Mouse (Mus musculus) activated CD4-positive, CD25-positive, alpha-beta regulatory T cell, adult 4 months (primary cell): Measurements from ENCODE around the gene Hist1h1d. TPM values are rescaled to one million over a fixed set of nuclear protein-coding genes. Genes with fewer than 3 reads are reported as not detected.

Source experiments
- ATAC-seq: one replicate; pipeline ENCODE4 v1.8.0; 2017
- polyA plus RNA-seq, 2 experiments: library from polyadenylated mRNA; unstranded; fragments of 100-300 nt; shearing (Covaris generic); gene quantifications; one replicate each; pipeline ENCODE4 v1.2.1; 2017

Gene Hist1h1d
- polyA plus RNA-seq: under 1 TPM; 0.31 to 0.79 TPM

DNA sequence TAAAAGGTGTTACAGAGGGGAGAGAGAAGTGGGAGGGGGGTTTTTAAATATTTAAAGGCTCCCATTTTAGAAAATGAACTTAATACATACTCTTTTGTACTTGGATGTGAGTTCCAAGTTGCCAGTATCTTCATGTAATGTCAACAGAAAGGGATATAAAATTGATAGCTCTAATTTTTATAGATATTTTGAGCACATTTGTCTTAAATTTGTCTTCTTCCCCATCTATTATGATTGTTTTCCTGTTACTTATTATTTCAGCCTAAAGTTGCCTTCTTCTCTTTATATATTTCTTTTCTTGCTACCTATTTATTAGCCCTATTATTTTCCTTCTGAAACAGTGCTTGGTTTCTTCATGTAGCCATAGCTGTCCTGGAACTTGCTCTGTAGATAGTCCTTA, at the start of gene Hist1h1d:
Gene Hist1h1d, plus strand, starts transcription at position 301 of the 400 bp plus-strand sequence.
- no peak for ATAC-seq

DNA sequence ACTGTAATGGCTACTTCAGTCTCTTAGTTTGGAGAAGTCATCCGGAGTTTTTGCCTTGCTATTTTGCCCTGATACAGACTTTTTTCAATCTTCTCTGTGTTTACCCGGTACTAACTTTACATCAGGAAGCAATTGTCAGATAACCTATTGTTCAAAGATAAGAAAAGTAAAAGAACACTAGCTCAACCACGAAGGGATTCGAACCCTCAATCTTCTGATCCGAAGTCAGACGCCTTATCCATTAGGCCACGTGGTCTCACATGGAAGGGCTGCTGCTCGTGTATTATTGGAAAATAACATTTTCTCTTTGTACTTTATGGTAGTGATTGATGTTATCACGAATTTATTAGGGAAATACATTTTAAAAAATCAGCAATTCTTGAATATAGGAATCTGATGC, 49.3 kb upstream of the Hist1h1d start:
- no peak for ATAC-seq

DNA sequence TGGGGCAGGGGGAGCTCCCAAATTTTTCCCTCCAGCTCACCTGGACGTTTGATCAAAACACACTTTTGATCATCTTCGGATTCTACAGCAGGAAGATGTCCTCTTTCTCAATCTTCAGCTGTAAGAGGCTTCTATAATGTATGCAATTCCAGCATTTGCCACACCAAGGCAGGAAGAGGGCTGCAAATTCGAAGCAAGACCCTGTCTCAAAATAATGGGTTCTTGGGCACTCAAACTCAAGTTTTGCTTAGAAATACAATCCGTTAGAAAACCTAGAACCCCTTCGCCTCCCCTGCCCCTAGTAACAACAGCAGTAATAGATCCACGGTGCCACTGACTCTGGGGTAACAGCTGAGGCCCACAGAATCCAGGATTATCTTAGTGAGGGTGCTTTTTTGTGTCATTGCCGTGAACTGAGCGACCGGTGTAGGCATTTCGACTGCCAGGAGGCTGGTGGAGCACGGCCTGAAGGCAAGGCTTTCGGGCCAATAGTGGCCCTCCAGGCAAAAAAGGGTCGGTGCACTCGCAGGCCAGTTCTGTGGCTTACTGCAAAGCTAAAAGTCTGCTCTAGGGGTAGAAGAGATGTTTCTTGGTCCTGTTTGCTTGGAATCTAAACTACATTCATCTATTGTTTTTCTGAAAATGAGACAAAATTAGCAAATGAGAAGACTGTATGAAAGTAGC, 47.3 kb upstream of the Hist1h1d start:
- ATAC-seq: no peak

DNA sequence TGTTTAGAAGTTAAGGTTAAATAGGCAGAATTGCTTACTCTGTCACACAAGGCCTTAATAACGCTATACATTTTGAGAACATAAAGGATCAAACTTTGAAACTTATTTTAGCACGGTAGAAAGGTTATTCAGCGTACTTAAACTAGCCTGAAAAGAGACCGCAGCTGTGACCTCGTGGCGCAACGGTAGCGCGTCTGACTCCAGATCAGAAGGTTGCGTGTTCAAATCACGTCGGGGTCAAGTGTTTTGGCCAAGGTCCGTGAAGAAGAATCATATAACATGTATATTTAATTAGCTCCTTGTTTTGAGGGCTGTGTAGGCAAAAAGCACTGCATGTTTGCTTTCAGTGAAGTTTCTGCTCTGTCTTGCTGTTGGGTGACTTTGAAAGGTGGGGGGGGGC, 46.7 kb upstream of the Hist1h1d start:
- ATAC-seq: no peak

DNA sequence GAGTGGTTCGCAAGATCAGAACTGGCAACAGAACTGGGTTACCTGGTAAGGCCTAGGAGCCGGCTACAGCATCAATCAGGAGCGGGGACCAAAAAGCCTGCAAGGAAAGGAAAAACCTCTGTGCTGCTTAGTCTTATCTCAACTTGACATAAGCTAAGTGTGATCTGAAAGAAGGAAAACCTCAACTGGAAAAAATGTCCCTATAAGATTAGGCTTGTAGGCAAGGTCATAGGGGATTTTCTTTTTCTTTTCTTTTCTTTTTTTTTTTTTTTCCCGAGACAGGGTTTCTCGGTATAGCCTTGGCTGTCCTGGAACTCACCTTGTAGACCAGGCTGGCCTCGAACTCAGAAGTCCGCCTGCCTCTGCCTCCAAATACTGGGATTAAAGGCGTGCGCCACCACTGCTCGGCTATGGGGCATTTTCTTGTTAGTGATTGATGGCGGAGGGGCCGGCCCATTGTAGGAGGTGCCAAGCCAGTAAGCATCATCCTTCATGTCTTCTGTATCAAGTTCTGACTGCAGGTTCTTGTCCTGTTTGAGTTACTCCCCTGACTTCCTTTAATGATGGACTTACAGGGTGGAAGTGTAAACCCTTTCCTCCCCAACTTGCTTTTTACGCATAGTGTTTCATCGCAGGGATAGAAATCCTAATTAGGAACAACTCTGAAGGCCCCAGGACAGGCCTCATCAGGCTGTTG, 46.1 kb upstream of the Hist1h1d start:
- ATAC-seq: no peak

DNA sequence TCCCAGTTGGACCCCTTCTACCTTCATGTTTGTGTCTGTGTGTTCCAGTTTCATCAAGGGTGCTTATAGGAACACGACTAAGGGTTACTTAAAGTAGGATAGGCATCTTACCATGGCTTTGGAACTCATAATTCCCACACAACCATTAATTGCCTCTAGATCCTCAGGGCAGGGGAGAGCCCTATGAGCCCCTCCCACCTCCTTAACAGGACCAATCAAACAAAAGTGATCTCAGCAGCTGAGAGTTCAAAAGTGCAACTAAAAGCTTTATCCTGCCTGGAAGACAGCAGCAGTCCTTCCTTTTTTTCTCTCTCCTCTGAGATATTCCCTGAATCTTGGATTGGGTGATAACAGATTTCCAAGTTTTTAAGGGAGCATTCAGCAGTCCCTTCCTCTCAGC, 42.9 kb upstream of the Hist1h1d start:
- ATAC-seq: no peak

DNA sequence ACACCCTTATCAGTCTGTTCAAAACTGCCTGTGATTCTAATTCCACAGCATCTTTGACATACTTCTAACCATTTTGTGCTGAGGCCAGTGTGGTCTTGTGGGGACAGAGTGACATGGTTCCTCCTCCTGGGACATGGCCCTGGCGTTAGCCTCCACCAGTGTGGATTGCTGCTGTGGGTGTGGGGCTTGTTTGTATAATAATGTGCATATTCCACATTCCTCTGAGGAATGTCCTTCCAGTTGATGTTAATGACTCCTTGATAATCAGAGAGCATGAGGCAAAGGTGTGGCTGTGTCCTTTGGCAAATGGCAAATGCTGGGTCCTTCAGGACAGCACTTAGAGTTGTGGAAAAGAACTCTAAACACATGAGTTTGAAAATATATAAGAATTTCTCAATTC, 39.5 kb upstream of the Hist1h1d start:
- ATAC-seq: no peak

DNA sequence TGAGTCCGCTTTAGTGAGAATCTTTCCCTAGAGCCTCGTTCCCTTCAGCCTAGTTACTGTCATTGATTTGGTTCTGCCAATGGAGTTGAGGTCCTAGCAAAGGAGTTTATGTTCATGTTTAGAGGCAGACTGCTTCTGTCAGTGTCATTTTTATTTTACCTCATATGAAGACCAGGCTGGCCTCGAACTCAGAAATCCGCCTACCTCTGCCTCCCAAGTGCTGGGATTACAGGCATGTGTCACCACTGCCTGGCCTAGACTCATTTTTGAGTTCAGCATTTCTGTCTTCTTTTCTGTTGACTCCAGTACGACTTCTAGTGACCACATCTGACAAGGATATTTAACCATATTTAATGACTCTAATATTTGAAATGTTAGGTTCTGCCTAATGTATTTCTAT, 37.8 kb upstream of the Hist1h1d start:
- no peak for ATAC-seq

DNA sequence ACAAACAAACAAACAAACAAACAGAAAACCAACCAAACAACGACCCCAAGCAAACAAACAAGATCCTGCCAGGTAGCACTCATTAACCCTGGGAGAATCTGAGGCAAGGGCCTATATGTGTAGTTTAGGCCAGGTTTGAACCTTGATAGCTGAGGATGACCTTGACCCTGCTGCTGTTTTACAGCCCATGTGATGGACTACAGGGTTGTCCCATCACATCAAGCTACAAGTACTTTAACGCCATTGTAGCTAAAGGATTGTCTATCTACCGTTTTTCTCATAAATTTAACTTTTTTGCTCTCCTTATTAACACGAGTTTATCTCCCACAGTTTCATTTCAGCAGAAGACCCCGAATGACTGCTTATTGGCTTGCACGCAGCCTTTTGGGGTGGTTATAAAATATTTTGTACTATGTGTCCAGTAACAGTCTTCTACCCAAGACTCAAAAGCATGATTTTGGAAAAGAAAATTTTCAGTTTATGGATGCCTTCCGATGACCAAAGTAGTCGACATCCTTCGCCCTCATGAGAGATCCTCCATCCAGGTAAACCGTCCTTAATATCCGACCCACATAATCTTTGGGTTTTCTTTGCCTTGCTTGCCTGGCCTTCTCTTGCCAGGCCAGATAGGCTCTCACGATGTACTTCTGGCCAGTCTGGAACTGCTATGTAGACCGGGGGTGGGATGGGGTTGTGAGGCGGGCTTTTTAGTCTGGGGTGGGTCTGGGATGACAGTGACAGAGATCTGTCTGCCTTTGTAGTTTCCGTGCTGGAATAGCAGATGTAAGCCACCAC, 37.0 kb upstream of the Hist1h1d start:
- no peak for ATAC-seq

DNA sequence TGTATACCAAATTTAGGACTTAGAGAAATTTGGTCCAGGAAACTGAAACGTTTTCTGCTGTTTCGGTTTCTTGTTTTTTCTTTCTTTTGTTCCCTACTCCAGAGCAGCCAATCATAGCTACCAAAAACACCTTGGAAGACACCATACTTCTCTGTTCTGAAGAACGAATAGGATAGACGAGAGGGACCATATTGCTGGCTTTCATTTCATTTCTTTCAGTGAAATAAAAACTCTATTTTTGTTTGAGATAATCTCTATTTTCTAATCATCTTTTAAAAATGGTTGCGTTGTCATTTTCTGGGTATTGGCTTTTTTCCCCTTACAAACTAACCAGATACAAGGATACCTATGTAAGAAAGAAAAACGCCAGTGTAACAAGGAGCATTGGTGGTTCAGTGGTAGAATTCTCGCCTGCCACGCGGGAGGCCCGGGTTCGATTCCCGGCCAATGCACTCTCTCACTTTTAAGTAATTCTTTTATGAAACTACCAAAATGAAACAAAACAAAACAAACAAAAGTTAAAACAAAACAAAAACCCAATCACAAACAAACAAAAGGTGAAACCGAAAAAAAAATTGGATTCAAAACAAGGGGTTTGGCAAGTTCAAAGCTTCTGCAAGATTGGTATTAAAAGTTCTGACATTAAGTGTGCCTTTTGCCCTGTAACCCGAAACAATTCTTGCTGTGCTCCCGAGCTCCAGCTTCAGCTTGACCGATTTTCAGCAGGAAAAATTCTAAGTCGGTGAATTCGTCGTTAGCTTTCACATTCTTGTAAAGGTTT, 36.0 kb upstream of the Hist1h1d start:
- peak; percentile 40 for ATAC-seq

DNA sequence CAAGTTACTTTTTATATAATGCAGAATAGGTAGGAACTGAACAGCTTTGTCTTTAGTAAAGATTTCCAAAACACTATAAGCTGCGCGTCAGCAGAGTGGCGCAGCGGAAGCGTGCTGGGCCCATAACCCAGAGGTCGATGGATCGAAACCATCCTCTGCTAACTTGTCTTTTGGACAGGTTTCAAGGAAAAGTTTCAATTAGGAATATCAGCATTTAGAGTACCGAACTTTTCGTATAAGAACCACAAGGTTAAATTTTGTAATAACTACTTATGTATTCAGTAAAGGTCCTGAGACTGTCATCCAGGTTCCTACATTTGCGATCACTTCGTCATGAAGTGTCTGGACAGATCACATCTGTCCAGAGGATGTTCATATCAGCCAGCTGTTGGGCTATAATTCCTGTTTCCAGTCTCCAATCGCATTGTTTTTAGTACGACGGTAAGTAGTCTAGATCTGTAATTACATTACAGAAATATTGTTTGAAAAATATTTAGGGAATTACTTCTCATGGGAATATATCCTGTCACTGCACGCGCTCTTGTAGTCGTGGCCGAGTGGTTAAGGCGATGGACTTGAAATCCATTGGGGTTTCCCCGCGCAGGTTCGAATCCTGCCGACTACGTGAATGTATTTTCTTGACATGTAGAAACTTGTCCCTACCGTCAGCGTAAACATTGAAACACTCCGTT, 35.3 kb upstream of the Hist1h1d start:
- ATAC-seq: peak; percentile 52

DNA sequence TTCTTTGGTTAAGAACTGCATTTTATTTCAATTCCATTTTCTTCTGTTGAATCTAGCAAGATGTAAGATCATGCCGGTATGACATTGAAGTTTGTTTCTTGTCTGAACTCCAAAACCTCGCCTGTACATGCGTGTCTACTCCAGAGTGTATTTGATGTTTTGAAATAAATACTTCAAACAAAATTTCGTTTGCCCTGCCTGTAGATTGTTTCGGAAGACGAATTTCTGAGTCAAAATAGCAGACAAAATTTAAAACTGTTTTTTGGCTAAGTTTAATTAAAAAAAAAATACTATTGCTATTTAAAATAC, 34.8 kb upstream of the Hist1h1d start:
- ATAC-seq: no peak

DNA sequence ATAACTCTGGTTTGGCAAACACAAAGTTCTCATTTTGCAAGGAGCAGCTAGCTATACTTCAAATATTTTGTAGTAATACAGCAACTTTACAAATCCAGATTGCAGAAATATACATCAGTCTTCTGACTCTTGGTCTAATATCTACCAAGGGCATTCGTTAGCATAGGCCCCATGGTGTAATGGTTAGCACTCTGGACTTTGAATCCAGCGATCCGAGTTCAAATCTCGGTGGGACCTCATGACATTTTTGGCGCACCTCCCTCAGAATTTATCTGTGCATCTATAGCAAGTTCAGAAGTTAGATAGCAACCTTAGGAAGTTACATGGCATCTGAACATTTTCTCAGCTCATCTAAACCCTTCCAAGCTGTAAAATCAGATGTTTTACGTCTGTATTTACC, 34.2 kb upstream of the Hist1h1d start:
- ATAC-seq: peak; percentile 31

DNA sequence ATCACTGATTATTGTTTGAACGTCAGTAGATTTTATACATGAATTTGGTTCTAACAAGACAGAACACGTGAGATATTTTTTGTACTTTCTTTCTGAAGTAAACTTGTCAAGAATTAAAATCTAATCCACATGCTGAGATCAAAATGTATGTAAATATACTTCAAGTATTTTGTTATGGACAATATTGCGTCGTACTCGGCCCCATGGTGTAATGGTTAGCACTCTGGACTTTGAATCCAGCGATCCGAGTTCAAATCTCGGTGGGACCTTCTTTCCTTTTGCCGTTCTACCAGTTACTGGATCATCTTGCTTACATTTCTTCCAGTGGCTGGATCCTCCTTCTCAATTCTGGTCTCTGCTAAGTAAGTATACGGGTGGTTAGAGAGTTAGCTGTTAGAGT, 33.6 kb upstream of the Hist1h1d start:
- peak; percentile 14 for ATAC-seq

DNA sequence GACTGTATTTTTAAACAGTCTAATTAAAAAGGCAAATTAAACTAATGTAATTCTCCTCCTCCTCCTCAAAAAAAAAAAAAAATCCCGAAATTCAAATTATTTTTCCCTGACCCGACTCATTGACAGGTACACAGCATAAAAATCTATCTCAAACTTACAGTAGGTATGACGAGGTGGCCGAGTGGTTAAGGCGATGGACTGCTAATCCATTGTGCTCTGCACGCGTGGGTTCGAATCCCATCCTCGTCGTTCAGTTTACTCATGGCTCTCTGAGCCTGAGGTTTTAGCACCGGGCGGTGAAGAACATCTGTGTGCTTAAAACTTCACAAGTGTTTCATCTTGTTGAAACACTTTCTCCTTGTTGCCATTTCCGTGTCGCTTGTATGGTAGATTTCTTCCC, 31.4 kb upstream of the Hist1h1d start:
- ATAC-seq: no peak

DNA sequence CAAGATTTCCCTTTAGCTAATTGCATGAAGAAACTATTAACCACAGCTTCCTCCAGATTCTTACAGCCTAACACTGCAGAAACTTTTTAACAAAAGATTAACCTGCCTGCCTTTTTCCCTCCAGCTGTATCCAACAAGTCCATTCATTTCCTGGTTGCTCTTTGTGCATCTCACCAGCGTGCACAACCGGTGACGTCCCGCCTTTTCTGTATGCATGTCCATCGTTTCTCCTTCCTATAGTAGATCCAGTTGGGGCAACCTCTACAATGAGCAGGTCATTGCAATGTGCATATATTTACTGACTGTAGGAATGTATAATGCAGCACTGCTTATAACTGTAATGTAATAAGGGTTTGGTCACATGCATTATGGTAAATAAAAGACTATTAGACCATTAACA, 29.1 kb upstream of the Hist1h1d start:
- ATAC-seq: no peak

DNA sequence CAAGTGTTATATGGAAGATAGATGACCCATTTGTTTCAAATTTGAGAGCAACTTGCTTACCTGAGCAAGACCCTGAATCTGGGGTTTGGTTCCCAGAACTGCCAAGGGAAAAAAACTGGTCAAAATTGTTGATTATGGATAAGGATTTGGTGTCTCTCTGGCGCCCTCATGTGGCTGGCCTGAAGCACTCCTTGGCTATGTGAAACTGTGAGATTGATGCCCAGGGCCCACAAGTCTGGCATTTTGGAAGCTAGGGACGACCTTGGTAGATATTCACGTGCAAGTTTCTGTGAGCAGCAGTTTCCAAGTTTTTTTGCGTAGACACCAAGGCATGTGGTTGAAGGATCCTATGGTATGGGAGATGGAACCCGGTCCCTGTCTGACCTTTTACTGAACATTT, 28.4 kb upstream of the Hist1h1d start:
- ATAC-seq: peak; percentile 48

DNA sequence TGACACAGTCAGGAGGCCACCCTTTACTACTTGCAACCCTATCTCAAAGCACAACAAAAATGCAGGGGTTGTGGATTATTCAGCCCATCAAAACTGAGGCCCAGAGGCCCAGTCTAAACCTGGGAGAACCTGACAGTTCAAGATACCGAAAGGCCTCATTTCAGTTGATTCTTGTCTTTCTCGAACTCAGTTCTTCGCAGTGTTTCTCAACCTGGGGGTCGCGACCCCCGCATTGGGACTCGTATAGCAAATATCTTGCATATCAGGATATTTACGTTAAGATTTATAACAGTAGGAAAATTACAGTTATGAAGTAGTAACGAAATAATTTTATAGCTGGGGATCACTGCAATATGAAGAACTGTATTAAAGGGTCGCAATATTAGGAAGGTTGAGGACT, 27.2 kb upstream of the Hist1h1d start:
- no peak for ATAC-seq

DNA sequence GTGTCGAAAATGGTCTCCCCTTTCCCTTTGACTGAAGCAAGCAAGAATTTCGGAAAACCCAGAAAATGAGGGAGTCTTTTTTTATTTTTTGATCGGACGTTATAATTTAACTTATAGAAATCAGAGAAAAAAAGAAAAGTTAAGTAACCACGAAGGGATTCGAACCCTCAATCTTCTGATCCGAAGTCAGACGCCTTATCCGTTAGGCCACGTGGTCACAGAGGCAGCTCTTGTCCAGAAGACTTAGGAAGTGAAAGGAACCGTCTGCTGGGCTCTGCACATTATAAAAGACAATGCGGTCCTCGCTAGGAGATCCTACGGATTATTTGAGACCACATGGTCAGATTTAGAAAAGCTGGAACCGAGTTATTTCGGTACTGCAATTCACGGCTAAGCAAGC, 26.8 kb upstream of the Hist1h1d start:
- no peak for ATAC-seq

DNA sequence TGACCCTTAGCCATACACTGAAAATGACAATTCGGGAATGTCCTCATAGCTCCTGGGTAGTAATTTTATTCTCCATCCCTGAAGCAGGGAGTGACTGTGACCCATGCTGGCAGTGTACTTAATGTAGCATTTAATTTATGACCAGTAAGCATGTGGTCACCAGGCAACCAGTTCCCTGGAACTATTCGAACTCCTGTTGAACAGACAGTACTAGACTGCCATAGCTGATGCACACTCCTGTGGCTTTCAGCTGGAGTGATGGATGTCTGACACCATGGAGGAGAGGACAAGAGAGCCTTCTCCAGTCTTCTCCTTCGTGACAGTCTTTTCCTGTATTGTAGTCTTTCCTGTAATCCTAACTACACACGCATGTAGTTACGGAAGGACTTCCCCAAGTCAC, 24.1 kb upstream of the Hist1h1d start:
- ATAC-seq: no peak

DNA sequence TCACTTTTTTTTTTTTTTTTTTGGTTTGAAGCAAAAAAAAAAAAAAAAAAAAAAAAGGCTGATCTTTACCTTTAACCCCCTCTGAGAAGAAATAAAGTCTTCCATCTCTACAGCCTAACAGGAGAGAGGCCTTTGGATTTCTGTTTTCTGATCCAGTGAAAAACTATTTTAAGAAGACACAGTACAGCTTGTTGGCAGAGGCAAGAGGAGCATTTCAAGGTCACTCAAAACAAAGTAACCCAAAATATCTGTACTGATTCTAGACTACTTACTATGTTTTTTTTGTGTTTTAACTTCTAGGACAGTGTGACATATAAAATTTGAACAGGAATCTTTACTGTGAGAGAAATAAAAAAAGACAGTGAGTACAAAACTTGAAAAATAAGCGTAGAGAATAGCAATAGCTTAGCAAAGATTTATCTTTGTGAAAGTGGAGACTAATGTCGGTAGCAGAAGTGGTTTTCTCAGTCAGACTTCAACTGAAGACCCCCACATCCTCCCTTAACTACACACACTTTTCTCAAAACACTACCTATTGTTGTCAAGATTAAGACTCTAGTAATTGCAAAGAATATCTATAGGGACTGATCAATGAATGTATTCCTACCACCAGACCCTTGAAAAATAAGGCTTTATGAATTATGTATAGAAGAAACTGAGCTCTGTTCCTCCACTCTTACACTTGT, 23.4 kb upstream of the Hist1h1d start:
- ATAC-seq: no peak
